Mouse (Mus musculus): ENCODE data around the gene Rfx4.

Gene Rfx4

GRCm38 (mm10) chr10:84811913-84812295, 56.0 kb downstream of the Rfx4 start:
- DNase-seq (ENCODE audit: low spot score in 2 of 2): no peak

GRCm38 (mm10) chr10:84815676-84816436, 60.0 kb downstream of the Rfx4 start:
- DNase-seq (ENCODE audit: low spot score in 2 of 2): peak; percentile 12 to 39

DNA sequence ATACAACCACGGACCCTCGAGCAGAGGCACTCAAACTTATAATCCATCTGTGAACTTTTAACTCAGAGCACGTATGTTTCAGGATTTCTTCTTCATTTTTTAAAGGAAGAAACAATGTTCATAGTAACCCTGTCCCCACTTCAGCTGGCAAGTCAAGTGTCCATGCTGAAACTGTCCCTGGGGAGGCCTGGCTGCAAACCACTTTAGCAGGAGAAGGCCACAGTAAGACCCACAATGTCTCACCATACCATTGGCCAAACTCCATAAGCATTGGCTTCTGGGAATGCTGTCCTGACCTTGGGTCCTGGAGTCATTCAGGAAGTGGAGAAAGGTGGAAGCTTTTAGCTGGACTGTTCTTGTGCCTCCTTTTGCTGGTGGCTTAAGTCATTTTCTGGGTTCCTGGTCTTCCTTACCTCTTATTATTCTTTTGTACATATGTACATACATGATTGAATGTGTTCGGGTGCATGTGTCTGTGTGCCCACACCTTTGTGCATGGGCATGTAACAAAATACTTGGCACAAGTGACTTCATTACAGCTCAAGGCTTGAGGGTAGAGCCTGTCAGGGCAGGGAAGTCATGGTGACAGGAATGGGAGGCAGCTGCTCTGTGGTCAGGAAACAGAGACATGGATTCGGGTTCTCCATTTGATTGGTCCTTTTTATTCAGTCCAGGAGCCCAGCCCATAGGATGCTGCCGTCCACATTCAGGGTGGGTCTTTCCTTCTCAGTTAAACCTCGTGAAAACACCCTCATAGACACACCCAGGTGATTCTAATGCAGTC, 61.4 kb downstream of the Rfx4 start:
- DNase-seq (ENCODE audit: low spot score in 2 of 2): no peak

- DNase-seq (ENCODE audit: low spot score in 2 of 2): no peak
These were observed 63.8 kb downstream of the Rfx4 start for GRCm38 (mm10) chr10:84819669-84820068.

DNA sequence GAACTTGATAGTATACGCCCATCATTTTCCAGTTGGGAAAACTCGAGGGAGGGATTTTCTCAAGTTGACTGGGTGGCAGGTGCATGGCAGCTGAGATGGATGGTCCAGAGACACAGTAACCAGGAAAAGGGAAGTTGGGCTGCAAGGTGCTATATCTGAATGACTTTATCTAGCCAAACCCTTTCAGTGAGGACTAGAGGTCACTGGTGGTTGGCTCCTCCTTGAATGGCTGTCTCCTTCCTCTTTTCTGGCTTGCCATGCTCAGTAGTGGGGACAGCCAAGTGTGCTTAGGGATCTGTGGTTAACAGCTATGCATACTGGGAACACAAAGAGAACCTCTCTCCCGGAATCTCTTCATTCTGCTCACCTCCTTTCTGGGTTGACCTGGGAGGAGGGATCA, 64.4 kb downstream of the Rfx4 start:
- DNase-seq (ENCODE audit: low spot score in 2 of 2): no peak

DNA sequence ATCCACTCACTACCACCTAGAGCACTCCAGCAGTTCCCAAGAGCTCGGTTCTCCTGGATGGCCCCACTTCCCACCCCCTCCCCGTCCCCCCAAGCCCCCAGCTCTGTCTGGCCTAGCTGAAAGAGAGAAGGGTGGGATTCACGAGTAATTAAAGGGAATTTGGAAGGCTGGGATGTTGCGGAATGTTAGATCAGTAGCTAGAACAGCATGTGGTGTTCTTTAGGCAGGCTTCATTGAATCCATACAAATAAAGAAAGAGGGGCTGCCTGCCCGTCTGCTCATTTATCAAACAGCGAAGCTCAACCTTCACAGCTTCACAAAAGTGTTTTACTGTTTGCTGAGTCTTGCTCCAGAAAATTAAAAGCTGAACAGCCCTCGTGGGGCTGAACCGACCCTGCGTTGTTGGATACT, 66.9 kb downstream of the Rfx4 start:
- DNase-seq (ENCODE audit: low spot score in 2 of 2): no peak

DNA sequence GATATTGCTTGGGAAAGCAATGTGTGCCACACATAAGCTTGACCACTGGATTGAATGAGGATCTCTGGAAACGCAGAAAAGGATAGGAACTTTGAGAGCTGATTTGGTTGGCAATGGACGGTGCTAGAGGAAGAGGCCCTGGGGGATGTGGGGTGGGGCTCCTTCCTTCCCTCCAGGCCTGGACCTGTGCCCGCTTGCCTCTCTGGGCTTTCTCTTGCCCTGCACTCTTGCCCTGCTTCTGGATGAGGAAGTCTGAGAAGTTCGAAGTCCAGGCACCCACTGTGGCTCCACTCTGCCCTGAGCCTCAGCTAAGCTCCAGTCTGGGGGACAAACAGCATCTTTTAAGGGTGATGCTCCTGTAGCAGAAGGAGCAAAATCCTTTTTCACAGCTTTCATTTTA, 67.8 kb downstream of the Rfx4 start:
- DNase-seq (ENCODE audit: low spot score in 2 of 2): no peak

DNA sequence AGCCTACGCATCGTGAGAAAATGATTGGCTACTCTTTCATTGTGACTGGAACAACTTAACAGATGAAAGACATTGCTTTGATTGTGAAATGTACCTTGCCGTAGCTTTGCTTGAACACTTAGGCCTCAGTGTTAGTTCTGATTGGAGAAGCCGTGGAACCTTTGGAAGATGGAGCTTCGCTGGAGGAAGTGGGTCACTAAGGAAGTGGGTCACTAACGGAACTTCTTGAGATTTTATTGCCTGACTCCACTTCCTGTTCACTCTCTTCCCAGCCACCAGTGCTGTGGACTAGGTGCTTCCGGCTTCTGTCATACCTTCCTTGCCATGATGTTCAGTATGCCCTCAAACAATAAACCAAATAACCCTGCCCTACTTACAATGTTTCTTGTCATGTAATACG, 73.1 kb downstream of the Rfx4 start:
- DNase-seq (ENCODE audit: low spot score in 2 of 2): no peak

DNA sequence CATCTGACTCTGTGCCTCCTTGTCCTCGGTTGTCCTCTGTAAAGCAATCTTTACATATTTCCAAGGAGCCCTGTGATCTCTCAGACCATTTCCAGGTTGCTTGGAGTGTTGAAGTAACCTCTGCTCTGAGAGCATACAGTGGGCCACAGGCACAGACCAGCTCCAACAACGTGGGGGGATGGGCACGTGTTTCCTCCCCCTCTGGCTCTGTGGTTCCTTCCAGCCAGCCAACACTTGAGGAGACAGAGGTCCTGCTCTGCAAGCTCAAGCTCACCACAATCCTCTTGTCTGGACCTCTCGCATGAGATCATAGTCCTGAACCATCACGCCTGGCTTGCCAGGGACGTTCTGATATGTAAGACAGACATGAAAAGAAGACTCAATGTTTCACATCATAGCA, 79.7 kb downstream of the Rfx4 start:
- DNase-seq (ENCODE audit: low spot score in 2 of 2): no peak

GRCm38 (mm10) chr10:84836104-84836503, 80.2 kb downstream of the Rfx4 start:
- no peak for DNase-seq (ENCODE audit: low spot score in 2 of 2)

GRCm38 (mm10) chr10:84837355-84837754, 81.5 kb downstream of the Rfx4 start:
- DNase-seq (ENCODE audit: low spot score in 2 of 2): no peak

DNA sequence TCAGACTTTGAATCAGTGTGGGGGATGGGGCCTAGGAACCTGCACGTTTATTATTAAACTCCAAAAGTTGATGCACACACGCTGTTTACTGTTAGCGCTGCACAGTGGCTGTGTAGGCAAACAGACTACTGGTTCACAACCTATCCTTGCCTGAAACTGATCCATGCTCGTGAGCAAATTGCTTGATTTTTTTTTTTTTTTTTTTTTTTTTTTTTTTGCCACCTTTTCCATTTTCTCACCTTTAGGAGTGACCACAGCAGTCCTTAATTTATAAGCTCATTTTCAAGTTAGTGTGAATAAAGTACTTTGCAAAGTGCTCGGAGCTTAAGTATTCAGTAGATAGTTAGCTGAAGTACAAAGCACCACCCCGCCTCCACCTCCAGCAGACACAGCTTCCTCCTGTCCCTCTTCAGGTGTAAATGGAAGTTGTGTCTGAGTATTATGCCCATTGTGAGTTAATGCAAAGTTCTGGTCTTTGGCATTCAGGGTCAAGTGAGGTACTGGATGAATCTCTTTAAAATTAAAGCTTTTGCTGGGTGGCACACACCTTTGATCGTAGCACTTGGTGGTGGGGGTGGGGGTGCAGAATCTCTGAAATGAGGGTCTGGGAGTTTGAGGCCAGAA, 83.1 kb downstream of the Rfx4 start:
- DNase-seq (ENCODE audit: low spot score in 2 of 2): no peak

GRCm38 (mm10) chr10:84846638-84847037, 90.8 kb downstream of the Rfx4 start:
- no peak for DNase-seq (ENCODE audit: low spot score in 2 of 2)

- DNase-seq (ENCODE audit: low spot score in 2 of 2): no peak
These were observed 96.4 kb downstream of the Rfx4 start for GRCm38 (mm10) chr10:84851981-84852979.

DNA sequence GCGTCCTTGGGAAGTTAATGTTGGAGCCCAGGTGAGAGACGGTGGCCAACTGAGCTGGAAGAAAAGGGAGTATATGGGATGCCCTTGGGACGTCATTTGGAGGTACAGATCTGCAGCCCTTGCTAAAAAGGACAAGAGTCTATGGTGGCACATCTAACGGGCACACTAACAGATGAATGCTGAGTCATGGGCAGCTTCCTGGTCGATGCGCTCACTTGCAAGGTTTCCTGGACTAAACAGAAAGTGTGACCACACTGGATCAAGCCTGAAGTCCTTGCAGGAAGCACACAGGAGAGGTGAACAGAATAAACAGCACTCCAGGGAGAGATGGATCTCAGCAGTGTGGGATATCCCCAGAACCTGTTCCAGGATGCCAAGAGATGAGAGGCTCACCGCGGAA, 98.2 kb downstream of the Rfx4 start:
- DNase-seq (ENCODE audit: low spot score in 2 of 2): no peak

GRCm38 (mm10) chr10:84855466-84855865, 99.6 kb downstream of the Rfx4 start:
- DNase-seq (ENCODE audit: low spot score in 2 of 2): no peak

DNA sequence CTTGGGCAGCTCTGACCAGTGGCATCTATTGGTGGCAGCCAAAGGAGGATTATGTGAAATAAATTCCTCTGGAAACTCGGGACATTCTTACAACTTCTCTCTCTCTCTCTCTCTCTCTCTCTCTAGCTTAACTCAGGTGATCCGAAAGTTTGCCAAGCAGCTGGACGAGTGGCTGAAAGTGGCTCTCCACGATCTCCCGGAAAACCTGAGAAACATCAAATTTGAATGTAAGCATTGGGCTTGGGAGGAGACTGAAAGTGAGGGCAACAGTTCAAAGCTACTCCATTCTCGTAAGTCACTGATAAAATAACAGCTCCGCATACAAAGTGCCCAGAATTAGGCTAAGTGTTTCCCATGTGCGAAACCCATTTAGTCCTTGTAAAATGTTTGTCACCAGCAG, 102.5 kb downstream of the Rfx4 start:
- DNase-seq (ENCODE audit: low spot score in 2 of 2): no peak

- DNase-seq (ENCODE audit: low spot score in 2 of 2): no peak
These were observed 103.1 kb downstream of the Rfx4 start for GRCm38 (mm10) chr10:84858806-84859496.

- no peak for DNase-seq (ENCODE audit: low spot score in 2 of 2)
These were observed 103.9 kb downstream of the Rfx4 start for GRCm38 (mm10) chr10:84859556-84860380.

DNA sequence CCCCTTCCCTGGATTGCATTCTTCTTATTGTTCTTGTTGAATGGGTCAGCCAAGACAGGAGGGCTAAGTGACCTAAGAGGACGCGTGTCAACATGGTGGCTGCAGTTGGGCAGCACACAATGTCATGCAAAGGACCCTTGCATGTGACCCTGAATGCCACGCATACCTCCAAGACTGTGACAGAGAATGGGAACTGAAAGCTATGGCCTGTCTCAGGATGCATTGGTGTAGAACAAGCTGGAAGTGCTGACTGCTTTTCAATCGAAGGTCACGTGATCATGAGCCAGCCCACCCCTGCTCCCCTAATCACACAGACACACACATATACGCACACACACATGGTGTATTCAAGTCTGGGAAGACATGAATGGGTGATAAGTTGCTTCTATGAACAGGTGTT, 107.6 kb downstream of the Rfx4 start:
- DNase-seq (ENCODE audit: low spot score in 2 of 2): peak in 1 of 2 experiments; percentile 17
